In genomic region chr13:54431161-54431560, GRCm38 (mm10) we compare ENCODE assay signal across 26 mouse cellular contexts. TPM values are rescaled to one million over a fixed set of nuclear protein-coding genes. Genes with fewer than 3 reads are reported as not detected.
DNase-seq lines count a peak whose midpoint lies in the region; ATAC-seq and TF ChIP-seq lines count a peak whose summit lies in the region.
"Had no signal": no experiment of that assay in that cellular context is flagged by ENCODE, and none has a peak within 500 bp of the region (broad histone marks: within the 10 kb centered on the region; RNA-seq: fewer than 3 reads in every experiment).

No protein-coding gene starts in this region.

- no peak overlapping the region for H3K4me2 ChIP-seq in kidney, postnatal 0 days (ENCODE audit: low read length)
- H3K4me2 ChIP-seq: embryonic facial prominence, embryonic 12.5 days; embryonic facial prominence, embryonic 15.5 days; heart, embryonic 15.5 days; hindbrain, embryonic 14.5 days had no signal

- ATAC-seq in kidney, postnatal 0 days (replicated peaks; ENCODE audit: low FRiP score, low read depth), result 0 out of 2 replicates have a peak, but pooled peaks have one; percentile 17
- ATAC-seq: CD4-positive, CD25-positive, alpha-beta regulatory T cell, adult 4 months; forebrain, embryonic 14.5 days; forebrain, postnatal 0 days; hindbrain, postnatal 0 days; inflammation-experienced regulatory T-cells, adult 6 months; intestine, embryonic 16.5 days had no signal

- H3K27me3 ChIP-seq in kidney, postnatal 0 days (ENCODE audit: insufficient read depth, low read length), result no peaks in the 10 kb centered on the region
- H3K27me3 ChIP-seq: embryonic facial prominence, embryonic 12.5 days; embryonic facial prominence, embryonic 15.5 days; heart, embryonic 15.5 days had no signal

- no peak for TF ChIP-seq CTCF in kidney, postnatal 0 days (IDR thresholded peaks at IDR 0.05; ENCODE audit: low read depth)

- H3K36me3 ChIP-seq in kidney, postnatal 0 days (ENCODE audit: insufficient read depth, low read length), result no peaks in the 10 kb centered on the region
- H3K36me3 ChIP-seq: embryonic facial prominence, embryonic 12.5 days; embryonic facial prominence, embryonic 15.5 days; heart, embryonic 10.5 days; heart, embryonic 15.5 days; hindbrain, embryonic 10.5 days had no signal

- H3K9me3 ChIP-seq in kidney, postnatal 0 days (replicated peaks; ENCODE audit: low read length), result no peaks in the 10 kb centered on the region
- H3K9me3 ChIP-seq: embryonic facial prominence, embryonic 12.5 days; embryonic facial prominence, embryonic 15.5 days; heart, embryonic 10.5 days; heart, embryonic 15.5 days; hindbrain, embryonic 10.5 days had no signal

- no peak overlapping the region for H3K9ac ChIP-seq in kidney, postnatal 0 days (ENCODE audit: low read depth, low read length)
- H3K9ac ChIP-seq: embryonic facial prominence, embryonic 12.5 days; embryonic facial prominence, embryonic 15.5 days; forebrain, postnatal 0 days; heart, embryonic 15.5 days; hindbrain, embryonic 14.5 days had no signal

- no peak overlapping the region for H3K27ac ChIP-seq in kidney, postnatal 0 days
- H3K27ac ChIP-seq: embryonic facial prominence, embryonic 12.5 days; embryonic facial prominence, embryonic 15.5 days; heart, adult 2 months; heart, embryonic 10.5 days; heart, embryonic 15.5 days; hindbrain, embryonic 10.5 days; hindbrain, embryonic 14.5 days; hindbrain, postnatal 0 days had no signal

- no peaks in the 10 kb centered on the region for H3K4me1 ChIP-seq in kidney, postnatal 0 days (replicated peaks; ENCODE audit: insufficient read depth, low read length)
- H3K4me1 ChIP-seq: embryonic facial prominence, embryonic 12.5 days; embryonic facial prominence, embryonic 15.5 days; heart, embryonic 10.5 days; heart, embryonic 15.5 days; hindbrain, embryonic 10.5 days had no signal

- DNase-seq in kidney, postnatal 0 days (ENCODE audit: low spot score), result no peak
- no peak for DNase-seq in kidney, adult 9 months
- DNase-seq in adrenal gland, adult 8-10 months, result peak; percentile 14
- DNase-seq in adrenal gland, postnatal 14 days, result peak; percentile 35
- no peak for DNase-seq in cerebellum, postnatal 25 days
- DNase-seq in frontal cortex, postnatal 10 days (ENCODE audit: low spot score in 2 of 2), result no peak
- DNase-seq: cerebellum, adult 18-20 months; cerebellum, adult 9-10 months; cerebellum, postnatal 14 days; forebrain, postnatal 0 days; gastrocnemius, postnatal 25 days; heart, adult 2 months; heart, postnatal 10 days; heart, postnatal 36 days; kidney, adult 18-20 months had no signal

- H3K4me3 ChIP-seq in kidney, postnatal 0 days (replicated peaks; ENCODE audit: low read depth, low read length), result no peak overlapping the region
- H3K4me3 ChIP-seq: embryonic facial prominence, embryonic 12.5 days; embryonic facial prominence, embryonic 15.5 days; heart, adult 2 months; heart, embryonic 10.5 days; heart, embryonic 15.5 days; hindbrain, embryonic 10.5 days had no signal

- WGBS in kidney, postnatal 0 days, result 84% methylated on average over 9 of the region's 9 CpGs

RNA-seq across cellular contexts. Expression of gene Thoc3, which starts 37.5 kb away (rescaled TPM):
- polyA plus RNA-seq in kidney, postnatal 0 days (2015; fragmentation: Nextera tagmentation; extraction: Ambion mirVana), result 83.4 and 87.7 TPM in 2 replicates
- 10 to 100 TPM; 44.4 to 51.6 (median 48.7) TPM for total RNA-seq in adrenal gland, adult 8-10 months (2022)
- total RNA-seq in adrenal gland, postnatal 14 days (2021), result 46.3 and 53.7 TPM in 2 replicates

Comparison
In these comparisons a context has a peak if more than half of its experiments do, and no peak if none do; other contexts are left out.
1. DNase-seq: peak in adrenal gland, adult 8-10 months (single experiment) and adrenal gland, postnatal 14 days (single experiment); none in kidney, postnatal 0 days (single experiment), kidney, adult 9 months (single experiment), cerebellum, postnatal 25 days (0 of 2) and frontal cortex, postnatal 10 days (0 of 2).